Mouse (Mus musculus): ENCODE results near the gene Junb. TPM values are rescaled to one million over a fixed set of nuclear protein-coding genes. Genes with fewer than 3 reads are reported as not detected.

Junb gene
- total and polyA plus RNA-seq, 3 experiments: 41.6 to 72.7 TPM; not detected in 1

Other genes with a start within 250 kb of the Junb start
- 11.3 and 14.4 TPM in 2 replicates for gene Nfix, start 178.4 kb downstream of the Junb start, total RNA-seq (2012; rRNA removed)
- 10 to 100 TPM in 1 of 2 experiments, not detected in 1; 29.1 TPM for gene Nfix, start 178.4 kb downstream of the Junb start, polyA plus RNA-seq (2012; ENCODE audit: insufficient read depth in 1 of 2, insufficient read length in 2 of 2, low read depth in 1 of 2, low replicate concordance in 2 of 2, missing spikeins in 1 of 2)
- gene Dand5, start 155.9 kb downstream of the Junb start, total RNA-seq (2012; rRNA removed): 1.4 and 1.7 TPM in 2 replicates
- 1 to 10 TPM in 1 of 2 experiments, not detected in 1; 2.2 TPM for gene Dand5, start 155.9 kb downstream of the Junb start, polyA plus RNA-seq (2012; ENCODE audit: insufficient read depth in 1 of 2, insufficient read length in 2 of 2, low read depth in 1 of 2, low replicate concordance in 2 of 2, missing spikeins in 1 of 2)
- gene Gadd45gip1, start 147.2 kb downstream of the Junb start, total RNA-seq (2012; rRNA removed): 47.5 and 51.8 TPM in 2 replicates
- gene Gadd45gip1, start 147.2 kb downstream of the Junb start, polyA plus RNA-seq (2012; ENCODE audit: insufficient read depth in 1 of 2, insufficient read length in 2 of 2, low read depth in 1 of 2, low replicate concordance in 2 of 2, missing spikeins in 1 of 2): 10 to 100 TPM in 1 of 2 experiments, not detected in 1; 62.9 TPM
- gene Rad23a, start 138.1 kb downstream of the Junb start, total RNA-seq (2012; rRNA removed): 62.6 and 66.7 TPM in 2 replicates
- 100 to 1,000 TPM in 1 of 2 experiments, not detected in 1; 155 TPM for gene Rad23a, start 138.1 kb downstream of the Junb start, polyA plus RNA-seq (2012; ENCODE audit: insufficient read depth in 1 of 2, insufficient read length in 2 of 2, low read depth in 1 of 2, low replicate concordance in 2 of 2, missing spikeins in 1 of 2)
- gene Calr, start 131.8 kb downstream of the Junb start, total RNA-seq (2012; rRNA removed): 550 and 567 TPM in 2 replicates
- 1,000 to 10,000 TPM in 1 of 2 experiments, not detected in 1; 1,110 TPM for gene Calr, start 131.8 kb downstream of the Junb start, polyA plus RNA-seq (2012; ENCODE audit: insufficient read depth in 1 of 2, insufficient read length in 2 of 2, low read depth in 1 of 2, low replicate concordance in 2 of 2, missing spikeins in 1 of 2)
- gene Farsa, start 121.7 kb downstream of the Junb start, total RNA-seq (2012; rRNA removed): 205 and 245 TPM in 2 replicates
- gene Farsa, start 121.7 kb downstream of the Junb start, polyA plus RNA-seq (2012; ENCODE audit: insufficient read depth in 1 of 2, insufficient read length in 2 of 2, low read depth in 1 of 2, low replicate concordance in 2 of 2, missing spikeins in 1 of 2): 100 to 1,000 TPM; 152 to 295 TPM
- 60.6 and 75.5 TPM in 2 replicates for gene Syce2, start 106.6 kb downstream of the Junb start, total RNA-seq (2012; rRNA removed)
- 100 to 1,000 TPM in 1 of 2 experiments, not detected in 1; 115 TPM for gene Syce2, start 106.6 kb downstream of the Junb start, polyA plus RNA-seq (2012; ENCODE audit: insufficient read depth in 1 of 2, insufficient read length in 2 of 2, low read depth in 1 of 2, low replicate concordance in 2 of 2, missing spikeins in 1 of 2)
- gene Gcdh, start 84.8 kb downstream of the Junb start, total RNA-seq (2012; rRNA removed): 9.7 and 10.7 TPM in 2 replicates
- gene Gcdh, start 84.8 kb downstream of the Junb start, polyA plus RNA-seq (2012; ENCODE audit: insufficient read depth in 1 of 2, insufficient read length in 2 of 2, low read depth in 1 of 2, low replicate concordance in 2 of 2, missing spikeins in 1 of 2): 10 to 100 TPM in 1 of 2 experiments, not detected in 1; 17.3 TPM
- gene Klf1, start 76.8 kb downstream of the Junb start, total RNA-seq (2012; rRNA removed): 178 and 234 TPM in 2 replicates
- gene Klf1, start 76.8 kb downstream of the Junb start, polyA plus RNA-seq (2012; ENCODE audit: insufficient read depth in 1 of 2, insufficient read length in 2 of 2, low read depth in 1 of 2, low replicate concordance in 2 of 2, missing spikeins in 1 of 2): 100 to 1,000 TPM in 1 of 2 experiments, not detected in 1; 262 TPM
- gene Dnase2a, start 70.2 kb downstream of the Junb start, total RNA-seq (2012; rRNA removed): 53.7 and 62.3 TPM in 2 replicates
- 10 to 100 TPM in 1 of 2 experiments, not detected in 1; 83.4 TPM for gene Dnase2a, start 70.2 kb downstream of the Junb start, polyA plus RNA-seq (2012; ENCODE audit: insufficient read depth in 1 of 2, insufficient read length in 2 of 2, low read depth in 1 of 2, low replicate concordance in 2 of 2, missing spikeins in 1 of 2)
- gene Mast1, start 41.4 kb downstream of the Junb start, total RNA-seq (2012; rRNA removed): 0.49 and 0.77 TPM in 2 replicates
- 1 to 10 TPM in 1 of 2 experiments, not detected in 1; 4.5 TPM for gene Mast1, start 41.4 kb downstream of the Junb start, polyA plus RNA-seq (2012; ENCODE audit: insufficient read depth in 1 of 2, insufficient read length in 2 of 2, low read depth in 1 of 2, low replicate concordance in 2 of 2, missing spikeins in 1 of 2)
- gene Rtbdn, start 31.7 kb downstream of the Junb start, total RNA-seq (2012; rRNA removed): 0.08 TPM in 1 of 2 replicates, not detected in the other
- gene Rtbdn, start 31.7 kb downstream of the Junb start, polyA plus RNA-seq (2012; ENCODE audit: insufficient read depth in 1 of 2, insufficient read length in 2 of 2, low read depth in 1 of 2, low replicate concordance in 2 of 2, missing spikeins in 1 of 2): under 1 TPM in 1 of 2 experiments, not detected in 1; 0.11 TPM
- gene Gm49661, start 9.3 kb downstream of the Junb start, total RNA-seq (2012; rRNA removed): 3.9 and 4.7 TPM in 2 replicates
- gene Gm49661, start 9.3 kb downstream of the Junb start, polyA plus RNA-seq (2012; ENCODE audit: insufficient read depth in 1 of 2, insufficient read length in 2 of 2, low read depth in 1 of 2, low replicate concordance in 2 of 2, missing spikeins in 1 of 2): not detected
- 502 and 643 TPM in 2 replicates for gene Prdx2, start 9.1 kb downstream of the Junb start, total RNA-seq (2012; rRNA removed)
- gene Prdx2, start 9.1 kb downstream of the Junb start, polyA plus RNA-seq (2012; ENCODE audit: insufficient read depth in 1 of 2, insufficient read length in 2 of 2, low read depth in 1 of 2, low replicate concordance in 2 of 2, missing spikeins in 1 of 2): 100 to 1,000 TPM; 679 to 773 TPM
- gene Rnaseh2a, start 9.0 kb downstream of the Junb start, total RNA-seq (2012; rRNA removed): 105 TPM in 2 replicates
- 100 to 1,000 TPM in 1 of 2 experiments, not detected in 1; 109 TPM for gene Rnaseh2a, start 9.0 kb downstream of the Junb start, polyA plus RNA-seq (2012; ENCODE audit: insufficient read depth in 1 of 2, insufficient read length in 2 of 2, low read depth in 1 of 2, low replicate concordance in 2 of 2, missing spikeins in 1 of 2)
- 10.5 and 11.5 TPM in 2 replicates for gene Hook2, start 11.9 kb upstream of the Junb start, total RNA-seq (2012; rRNA removed)
- gene Hook2, start 11.9 kb upstream of the Junb start, polyA plus RNA-seq (2012; ENCODE audit: insufficient read depth in 1 of 2, insufficient read length in 2 of 2, low read depth in 1 of 2, low replicate concordance in 2 of 2, missing spikeins in 1 of 2): 10 to 100 TPM in 1 of 2 experiments, not detected in 1; 17.5 TPM
- 0.04 TPM in 1 of 2 replicates, not detected in the other for gene Best2, start 35.8 kb upstream of the Junb start, total RNA-seq (2012; rRNA removed)
- gene Best2, start 35.8 kb upstream of the Junb start, polyA plus RNA-seq (2012; ENCODE audit: insufficient read depth in 1 of 2, insufficient read length in 2 of 2, low read depth in 1 of 2, low replicate concordance in 2 of 2, missing spikeins in 1 of 2): under 1 TPM in 1 of 2 experiments, not detected in 1; 0.13 TPM
- 115 and 132 TPM in 2 replicates for gene Asna1, start 46.6 kb upstream of the Junb start, total RNA-seq (2012; rRNA removed)
- 100 to 1,000 TPM in 1 of 2 experiments, not detected in 1; 192 TPM for gene Asna1, start 46.6 kb upstream of the Junb start, polyA plus RNA-seq (2012; ENCODE audit: insufficient read depth in 1 of 2, insufficient read length in 2 of 2, low read depth in 1 of 2, low replicate concordance in 2 of 2, missing spikeins in 1 of 2)
- gene Trir, start 48.1 kb upstream of the Junb start, total RNA-seq (2012; rRNA removed): 224 and 264 TPM in 2 replicates
- gene Trir, start 48.1 kb upstream of the Junb start, polyA plus RNA-seq (2012; ENCODE audit: insufficient read depth in 1 of 2, insufficient read length in 2 of 2, low read depth in 1 of 2, low replicate concordance in 2 of 2, missing spikeins in 1 of 2): 100 to 1,000 TPM; 283 to 442 TPM
- 55.6 and 62.3 TPM in 2 replicates for gene Tnpo2, start 58.2 kb upstream of the Junb start, total RNA-seq (2012; rRNA removed)
- gene Tnpo2, start 58.2 kb upstream of the Junb start, polyA plus RNA-seq (2012; ENCODE audit: insufficient read depth in 1 of 2, insufficient read length in 2 of 2, low read depth in 1 of 2, low replicate concordance in 2 of 2, missing spikeins in 1 of 2): 10 to 100 TPM; 29.2 to 86.8 TPM
- gene Fbxw9, start 81.3 kb upstream of the Junb start, total RNA-seq (2012; rRNA removed): 6.5 and 10.6 TPM in 2 replicates
- 10 to 100 TPM in 1 of 2 experiments, not detected in 1; 13.9 TPM for gene Fbxw9, start 81.3 kb upstream of the Junb start, polyA plus RNA-seq (2012; ENCODE audit: insufficient read depth in 1 of 2, insufficient read length in 2 of 2, low read depth in 1 of 2, low replicate concordance in 2 of 2, missing spikeins in 1 of 2)
- not detected in 2 replicates for gene Gm5741, start 89.3 kb upstream of the Junb start, total RNA-seq (2012; rRNA removed)
- gene Gm5741, start 89.3 kb upstream of the Junb start, polyA plus RNA-seq (2012; ENCODE audit: insufficient read depth in 1 of 2, insufficient read length in 2 of 2, low read depth in 1 of 2, low replicate concordance in 2 of 2, missing spikeins in 1 of 2): 1 to 10 TPM in 1 of 2 experiments, not detected in 1; 1.0 TPM
- 42.5 and 44.6 TPM in 2 replicates for gene Dhps, start 93.0 kb upstream of the Junb start, total RNA-seq (2012; rRNA removed)
- gene Dhps, start 93.0 kb upstream of the Junb start, polyA plus RNA-seq (2012; ENCODE audit: insufficient read depth in 1 of 2, insufficient read length in 2 of 2, low read depth in 1 of 2, low replicate concordance in 2 of 2, missing spikeins in 1 of 2): 10 to 100 TPM in 1 of 2 experiments, not detected in 1; 68.3 TPM
- 25.5 and 26.2 TPM in 2 replicates for gene Wdr83os, start 102.0 kb upstream of the Junb start, total RNA-seq (2012; rRNA removed)
- 100 to 1,000 TPM in 1 of 2 experiments, not detected in 1; 143 TPM for gene Wdr83os, start 102.0 kb upstream of the Junb start, polyA plus RNA-seq (2012; ENCODE audit: insufficient read depth in 1 of 2, insufficient read length in 2 of 2, low read depth in 1 of 2, low replicate concordance in 2 of 2, missing spikeins in 1 of 2)
- 27.0 and 29.5 TPM in 2 replicates for gene Wdr83, start 102.6 kb upstream of the Junb start, total RNA-seq (2012; rRNA removed)
- gene Wdr83, start 102.6 kb upstream of the Junb start, polyA plus RNA-seq (2012; ENCODE audit: insufficient read depth in 1 of 2, insufficient read length in 2 of 2, low read depth in 1 of 2, low replicate concordance in 2 of 2, missing spikeins in 1 of 2): 10 to 100 TPM in 1 of 2 experiments, not detected in 1; 58.4 TPM
- gene Man2b1, start 104.6 kb upstream of the Junb start, total RNA-seq (2012; rRNA removed): 10.8 and 11.5 TPM in 2 replicates
- 10 to 100 TPM in 1 of 2 experiments, not detected in 1; 24.7 TPM for gene Man2b1, start 104.6 kb upstream of the Junb start, polyA plus RNA-seq (2012; ENCODE audit: insufficient read depth in 1 of 2, insufficient read length in 2 of 2, low read depth in 1 of 2, low replicate concordance in 2 of 2, missing spikeins in 1 of 2)
- not detected in 2 replicates for gene Zfp791, start 144.4 kb upstream of the Junb start, total RNA-seq (2012; rRNA removed)
- under 1 TPM in 1 of 2 experiments, not detected in 1; 0.03 TPM for gene Zfp791, start 144.4 kb upstream of the Junb start, polyA plus RNA-seq (2012; ENCODE audit: insufficient read depth in 1 of 2, insufficient read length in 2 of 2, low read depth in 1 of 2, low replicate concordance in 2 of 2, missing spikeins in 1 of 2)
- gene Cks1brt, start 173.2 kb upstream of the Junb start, total RNA-seq (2012; rRNA removed): not detected in 2 replicates
- not detected for gene Cks1brt, start 173.2 kb upstream of the Junb start, polyA plus RNA-seq (2012; ENCODE audit: insufficient read depth in 1 of 2, insufficient read length in 2 of 2, low read depth in 1 of 2, low replicate concordance in 2 of 2, missing spikeins in 1 of 2)
- not detected in 2 replicates for gene Olfr371, start 247.3 kb upstream of the Junb start, total RNA-seq (2012; rRNA removed)
- not detected for gene Olfr371, start 247.3 kb upstream of the Junb start, polyA plus RNA-seq (2012; ENCODE audit: insufficient read depth in 1 of 2, insufficient read length in 2 of 2, low read depth in 1 of 2, low replicate concordance in 2 of 2, missing spikeins in 1 of 2)